Mouse (Mus musculus) forebrain, postnatal 0 days (tissue): ENCODE data around the gene Fam13c. TPM values are rescaled to one million over a fixed set of nuclear protein-coding genes. Genes with fewer than 3 reads are reported as not detected.

Source experiments
- ATAC-seq: fragments of 200-750 bp; cut with Nextera tagmentation; 2 replicates; pipeline ENCODE4 v1.8.0; 2017; ENCODE audit warnings: mild to moderate bottlenecking, moderate library complexity
- DNase-seq: peaks from one replicate; pipeline ENCODE4 v3.0.0-alpha.2; 2015
- H3K27ac ChIP-seq: fragments of 300-500 bp; sonication (generic); 2 replicates; pipeline ENCODE4 v1.5.1; 2014; ENCODE audit warnings: low read depth, mild to moderate bottlenecking, antibody characterized with exemption, low read length, moderate library complexity, mixed read lengths
- H3K27me3 ChIP-seq: fragments of 300-500 bp; sonication (generic); 2 replicates; pipeline ENCODE4 v1.6.1; 2014; ENCODE audit warnings: mild to moderate bottlenecking, low read length, mixed read lengths; ENCODE audit not compliant: insufficient read depth
- H3K36me3 ChIP-seq: fragments of 300-500 bp; sonication (generic); 2 replicates; pipeline ENCODE4 v1.6.1; 2014; ENCODE audit warnings: mild to moderate bottlenecking, moderate library complexity; ENCODE audit not compliant: insufficient read depth
- H3K4me1 ChIP-seq: fragments of 300-500 bp; sonication (generic); 2 replicates; pipeline ENCODE4 v1.6.1; 2014; ENCODE audit warnings: antibody characterized with exemption; ENCODE audit not compliant: insufficient read depth
- H3K4me2 ChIP-seq: fragments of 300-500 bp; sonication (generic); 2 replicates; pipeline ENCODE4 v1.6.1; 2014; ENCODE audit warnings: low read depth, mild to moderate bottlenecking, moderate library complexity
- H3K4me3 ChIP-seq: fragments of 300-500 bp; sonication (generic); 2 replicates; pipeline ENCODE4 v1.5.1; 2014; ENCODE audit warnings: low read depth, low read length, mixed read lengths
- H3K9ac ChIP-seq: fragments of 300-500 bp; sonication (generic); 2 replicates; pipeline ENCODE4 v1.6.1; 2014; ENCODE audit warnings: mild to moderate bottlenecking
- H3K9me3 ChIP-seq: fragments of 300-500 bp; sonication (generic); 2 replicates; pipeline ENCODE4 v1.6.1; 2016; ENCODE audit warnings: low read length
- CTCF ChIP-seq: sonication (generic); IDR thresholded peaks from 2 replicates; pipeline ENCODE4 v1.5.1; 2016; ENCODE audit warnings: antibody characterized with exemption, control low read depth, low read depth
- WGBS: fragments of 180-500 bp; shearing (Covaris S2); extraction: QIAGEN DNeasy Blood & Tissue Kit; methylation state at CpG from one replicate; pipeline ENCODE4 v1.1.7; 2014; 5-methylcytosine and 5-hydroxymethylcytosine counted together
- polyA plus RNA-seq: library from polyadenylated mRNA; unstranded; fragments of >200 nt; fragmentation: Nextera tagmentation; extraction: Ambion mirVana; gene quantifications from 2 replicates; pipeline ENCODE4 v1.2.1, GENCODE M21; 2015
- total RNA-seq: library from RNA; depleted of rRNA; stranded (reverse); fragments of >200 nt; gene quantifications from 2 replicates; pipeline ENCODE4 v1.2.3, GENCODE M21; 2014

Fam13c gene
- total and polyA plus RNA-seq, 2 experiments from 2014 or later, result 9.6 to 23.8 TPM

DNA sequence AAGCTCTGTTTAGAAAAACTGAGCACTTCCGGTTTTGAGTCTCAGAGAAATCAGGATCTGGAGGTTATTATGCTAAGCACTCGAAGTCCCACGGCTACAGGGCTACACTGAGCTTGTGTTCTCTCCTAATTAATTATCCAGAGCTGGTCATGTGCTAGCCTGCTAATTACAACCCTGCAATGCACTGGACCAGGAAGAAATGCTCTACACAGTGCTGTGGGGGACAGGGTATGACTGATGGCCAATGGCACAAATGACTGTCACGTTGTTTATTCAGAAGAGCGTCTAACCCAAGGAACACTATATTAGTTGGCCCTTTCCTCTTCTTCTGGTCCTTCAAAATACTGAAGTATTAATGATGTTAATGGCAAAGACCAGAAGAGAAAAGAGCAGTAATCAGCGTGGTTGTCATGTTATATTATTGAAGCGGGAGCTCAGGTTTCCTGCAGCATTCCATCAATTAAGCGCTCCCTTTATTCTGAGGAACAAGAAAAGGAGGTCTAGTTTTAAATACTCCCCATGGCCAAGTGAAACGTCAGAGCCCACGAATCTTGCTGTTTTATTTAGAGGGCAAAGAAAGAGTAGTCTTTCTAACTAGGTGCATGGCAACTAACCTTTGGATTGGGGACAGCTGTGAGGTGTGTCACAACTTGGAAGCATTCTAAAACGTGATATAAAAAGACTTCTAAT, 18.4 kb downstream of the Fam13c start:
- no peak overlapping the region for H3K9ac ChIP-seq
- no peak overlapping the region for H3K27ac ChIP-seq
- H3K4me2 ChIP-seq, result no peak overlapping the region
- 30% methylated on average over 11 of the region's 11 CpGs for WGBS
- no peak for TF ChIP-seq CTCF
- H3K4me1 ChIP-seq, result no peaks in the 10 kb centered on the region
- H3K36me3 ChIP-seq, result peaks cover 39% of the 10 kb centered on the region
- no peak overlapping the region for H3K4me3 ChIP-seq
- H3K9me3 ChIP-seq, result no peaks in the 10 kb centered on the region
- H3K27me3 ChIP-seq, result no peaks in the 10 kb centered on the region
- peak; percentile 30 for DNase-seq
- ATAC-seq, result peak; percentile 93

DNA sequence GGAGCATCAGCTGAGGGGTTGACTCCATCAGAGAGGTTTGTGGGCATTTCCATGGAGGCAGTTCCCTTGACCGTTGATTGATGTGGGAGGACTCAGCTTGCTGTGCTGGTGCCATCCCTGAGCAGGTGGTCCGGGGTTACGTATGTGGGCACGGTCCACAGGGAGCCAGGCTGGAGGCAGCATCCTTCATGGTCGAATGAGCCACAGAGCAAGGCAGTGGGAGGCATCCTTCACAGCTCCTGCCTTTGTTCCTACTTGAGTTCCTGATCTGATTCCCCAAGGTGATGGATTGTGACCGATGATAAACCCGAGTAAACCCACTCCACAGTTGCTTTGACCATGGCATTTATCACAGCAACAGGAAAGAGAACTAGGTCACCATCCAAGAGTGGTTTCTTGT, 25.4 kb downstream of the Fam13c start:
- Histone ChIP-seq H3K27ac (no peak overlapping the region), H3K4me3 (no peak overlapping the region), H3K4me2 (no peak overlapping the region), H3K9ac (no peak overlapping the region), H3K36me3 (peaks cover 33% of the 10 kb centered on the region), H3K9me3 (no peaks in the 10 kb centered on the region), H3K27me3 (no peaks in the 10 kb centered on the region), H3K4me1 (no peaks in the 10 kb centered on the region)
- WGBS, result 80% methylated on average over 7 of the region's 7 CpGs
- TF ChIP-seq CTCF, result no peak
- ATAC-seq, result no peak
- no peak for DNase-seq

DNA sequence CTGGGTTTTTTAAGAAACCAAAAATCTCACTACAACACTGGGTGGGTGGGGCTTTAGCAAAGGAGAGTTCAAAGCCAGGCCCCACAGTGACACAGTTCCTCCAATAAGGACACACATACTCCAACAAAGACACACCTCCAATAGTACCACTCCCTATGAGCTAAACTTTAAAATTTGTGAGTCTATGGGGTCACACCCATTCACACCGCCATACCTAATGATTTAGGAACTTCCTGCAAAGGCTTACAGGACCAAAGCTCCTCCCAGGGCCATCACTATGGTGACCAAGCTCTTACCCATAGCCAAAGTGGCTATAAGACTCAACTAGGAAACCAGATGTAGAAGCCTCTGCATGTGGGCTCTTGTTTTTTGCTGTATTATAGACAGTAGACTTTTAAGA, 30.6 kb downstream of the Fam13c start:
- Histone ChIP-seq H3K27ac (no peak overlapping the region), H3K4me2 (no peak overlapping the region), H3K4me1 (no peaks in the 10 kb centered on the region), H3K36me3 (peaks cover 29% of the 10 kb centered on the region), H3K9me3 (no peaks in the 10 kb centered on the region), H3K4me3 (no peak overlapping the region), H3K9ac (no peak overlapping the region), H3K27me3 (no peaks in the 10 kb centered on the region)
- ATAC-seq (no peak), DNase-seq (no peak)
- WGBS, result 87% methylated on average over 1 of the region's 1 CpGs
- no peak for TF ChIP-seq CTCF

DNA sequence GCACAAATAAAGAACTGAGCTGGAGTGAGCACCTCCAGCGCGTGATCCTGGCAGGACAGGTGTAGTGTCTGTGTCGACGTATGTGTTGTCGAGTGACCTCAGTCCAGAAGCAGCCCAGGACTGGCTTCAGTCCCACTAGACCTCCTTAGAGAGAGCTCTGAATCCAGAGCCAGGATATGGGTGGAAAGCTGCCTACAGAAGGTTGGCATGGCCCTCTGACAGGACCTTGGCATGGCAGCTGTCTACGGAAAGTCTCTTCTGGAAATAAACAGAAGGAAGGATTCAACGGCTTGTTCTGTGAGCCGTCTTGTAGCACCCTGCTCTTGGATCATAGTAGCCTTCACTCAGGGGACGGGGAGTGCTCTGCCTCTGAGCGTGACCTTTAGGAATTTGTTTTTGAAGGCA, 37.5 kb downstream of the Fam13c start:
- Histone ChIP-seq H3K9me3 (no peaks in the 10 kb centered on the region), H3K27me3 (no peaks in the 10 kb centered on the region), H3K4me2 (no peak overlapping the region), H3K9ac (no peak overlapping the region), H3K27ac (no peak overlapping the region), H3K36me3 (peaks cover 44% of the 10 kb centered on the region), H3K4me1 (no peaks in the 10 kb centered on the region), H3K4me3 (no peak overlapping the region)
- no peak for ATAC-seq
- no peak for TF ChIP-seq CTCF
- DNase-seq, result no peak
- WGBS, result 83% methylated on average over 10 of the region's 10 CpGs

DNA sequence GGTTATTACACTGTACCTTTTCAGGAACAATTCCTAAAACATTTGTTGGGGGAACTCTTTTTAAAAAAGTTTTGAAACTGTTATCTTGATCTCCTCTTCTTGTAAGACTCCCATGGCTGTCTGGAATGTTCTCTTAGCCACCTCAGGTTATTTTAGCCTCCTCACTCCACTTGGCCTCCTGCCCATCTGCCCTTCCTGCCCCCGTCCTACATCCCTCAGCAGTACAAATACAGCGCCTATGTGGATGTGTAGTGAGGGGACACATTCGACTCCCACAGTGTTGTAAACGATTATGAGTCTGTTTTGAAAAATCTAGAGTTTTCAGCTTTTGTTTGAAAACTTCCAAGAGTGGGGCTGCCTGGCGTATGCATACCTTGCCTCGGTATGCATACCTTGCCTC, 43.5 kb downstream of the Fam13c start:
- WGBS, result 61% methylated on average over 6 of the region's 6 CpGs
- H3K4me2 ChIP-seq, result no peak overlapping the region
- H3K36me3 ChIP-seq, result peaks cover 2% of the 10 kb centered on the region; the same call in 1 of the 2 replicates
- H3K27ac ChIP-seq, result no peak overlapping the region
- TF ChIP-seq CTCF, result no peak
- DNase-seq (no peak), ATAC-seq (no peak)
- H3K4me1 ChIP-seq, result peaks cover 12% of the 10 kb centered on the region
- no peak overlapping the region for H3K4me3 ChIP-seq
- H3K9me3 ChIP-seq, result no peaks in the 10 kb centered on the region
- no peak overlapping the region for H3K9ac ChIP-seq
- H3K27me3 ChIP-seq, result no peaks in the 10 kb centered on the region

DNA sequence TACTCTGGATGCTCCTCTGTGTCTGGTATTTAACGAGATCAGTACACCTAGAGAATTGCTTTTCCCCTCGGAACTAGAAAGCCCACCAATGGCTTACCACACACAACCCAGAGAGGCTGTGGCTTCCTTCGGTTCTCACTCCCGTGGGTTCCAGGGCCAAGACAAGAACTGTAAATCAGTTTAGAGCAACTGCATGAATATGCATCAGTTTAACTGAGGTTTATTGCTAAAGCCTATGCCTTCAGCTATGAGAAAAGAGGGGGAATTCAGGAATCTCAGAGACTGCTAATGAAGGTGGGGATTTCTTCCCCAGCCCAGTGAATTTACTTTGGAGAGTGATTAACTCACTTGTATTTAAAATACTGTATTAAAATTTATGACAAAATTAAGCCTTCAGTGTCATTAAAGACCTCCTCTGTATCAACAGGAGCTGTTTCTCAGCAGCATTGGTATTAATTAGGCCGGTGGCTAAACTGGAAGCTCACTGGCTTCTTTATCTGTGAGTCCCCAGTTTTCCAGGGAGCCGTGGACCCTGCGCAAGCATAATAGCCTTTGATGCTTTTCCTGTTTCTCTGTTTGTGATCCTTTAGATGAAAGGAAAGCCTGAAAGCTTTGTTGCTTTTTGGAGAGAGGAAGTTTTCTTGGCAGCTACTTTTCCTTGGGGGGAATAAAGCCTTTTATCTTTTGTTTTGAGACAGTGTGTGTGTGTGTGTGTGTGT, 44.4 kb downstream of the Fam13c start:
- peak overlapping the region; percentile 13; the same call in 1 of the 2 replicates for H3K4me2 ChIP-seq
- H3K36me3 ChIP-seq, result no peaks in the 10 kb centered on the region
- peak; percentile 92 for ATAC-seq
- no peaks in the 10 kb centered on the region for H3K27me3 ChIP-seq
- peak overlapping the region; percentile 82 for H3K27ac ChIP-seq
- TF ChIP-seq CTCF, result no peak
- no peak overlapping the region for H3K4me3 ChIP-seq
- H3K4me1 ChIP-seq, result peaks cover 12% of the 10 kb centered on the region
- no peaks in the 10 kb centered on the region for H3K9me3 ChIP-seq
- peak; percentile 63 for DNase-seq
- no peak overlapping the region; the same call in 1 of the 2 replicates for H3K9ac ChIP-seq
- 2% methylated on average over 7 of the region's 7 CpGs for WGBS

DNA sequence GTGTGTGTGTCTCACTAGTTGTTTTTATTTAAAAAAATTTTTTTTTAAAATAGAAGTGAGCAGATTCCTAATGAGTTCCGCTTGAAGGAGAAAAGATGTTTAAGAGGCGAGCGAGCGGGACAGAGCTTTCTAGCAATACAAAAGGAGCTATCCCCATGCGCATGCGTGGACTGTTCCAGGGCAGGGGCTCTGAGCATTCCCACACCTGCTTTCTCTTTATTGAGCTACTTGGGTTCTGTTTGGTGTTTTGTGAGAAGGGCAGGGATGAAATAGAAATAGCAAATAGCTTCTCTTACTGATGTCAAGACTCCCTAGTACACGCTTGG, 45.0 kb downstream of the Fam13c start:
- no peak overlapping the region for H3K4me3 ChIP-seq
- TF ChIP-seq CTCF, result no peak
- H3K4me2 ChIP-seq, result peak overlapping the region; percentile 13
- no peaks in the 10 kb centered on the region for H3K9me3 ChIP-seq
- H3K36me3 ChIP-seq, result no peaks in the 10 kb centered on the region
- H3K27ac ChIP-seq, result peak overlapping the region; percentile 82
- DNase-seq (peak; percentile 80), ATAC-seq (peak; percentile 84)
- WGBS, result 4% methylated on average over 7 of the region's 7 CpGs
- H3K27me3 ChIP-seq, result no peaks in the 10 kb centered on the region
- no peak overlapping the region for H3K9ac ChIP-seq
- H3K4me1 ChIP-seq, result peaks cover 12% of the 10 kb centered on the region
